Mouse (Mus musculus): ENCODE measurements around the gene Sash1.

- TF ChIP-seq TAL1 (IDR thresholded peaks at IDR 0.05; ENCODE audit: low read length) = no peak
- TF ChIP-seq GATA1 (IDR thresholded peaks at IDR 0.05; ENCODE audit: low read length) = no peak
Measured at GRCm38 (mm10) chr10:8898831-8899511, 13.1 kb upstream of the Sash1 start.
